Mouse (Mus musculus): ENCODE data around the gene Rpn2.

Gene Rpn2

DNA sequence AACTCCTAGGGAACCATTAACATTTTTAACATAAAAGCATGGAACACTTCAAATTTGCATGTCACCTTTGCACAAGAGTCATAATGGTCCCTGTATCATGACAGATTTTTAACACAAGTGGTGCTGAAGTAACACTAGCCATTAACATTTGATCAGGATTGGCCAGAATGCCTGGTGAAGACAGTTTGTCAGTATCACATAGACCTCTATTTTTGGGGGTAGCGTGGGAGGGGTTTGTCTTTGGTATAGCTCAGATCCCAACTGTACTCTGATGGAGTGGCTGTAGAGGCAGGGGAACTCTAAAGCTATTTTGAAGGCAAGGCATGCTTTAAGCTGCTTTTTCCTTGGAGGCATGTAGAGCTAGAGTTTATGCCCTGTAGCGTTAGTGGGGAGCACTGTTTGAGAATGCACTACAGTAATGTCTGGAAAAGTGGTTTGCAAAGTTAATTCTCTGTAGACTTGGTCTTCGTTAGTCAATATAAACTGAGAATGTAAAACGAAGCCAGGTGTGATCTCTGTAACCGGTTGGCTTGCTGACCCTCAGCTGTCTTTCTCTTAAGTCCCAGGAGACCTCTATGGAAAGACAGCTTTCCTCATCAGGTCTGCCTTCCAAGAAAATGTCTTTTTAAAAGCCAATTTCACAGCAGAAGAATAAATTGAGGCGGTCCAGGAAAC is 32.3 kb downstream of the Rpn2 start:
- DNase-seq = no peak

DNA sequence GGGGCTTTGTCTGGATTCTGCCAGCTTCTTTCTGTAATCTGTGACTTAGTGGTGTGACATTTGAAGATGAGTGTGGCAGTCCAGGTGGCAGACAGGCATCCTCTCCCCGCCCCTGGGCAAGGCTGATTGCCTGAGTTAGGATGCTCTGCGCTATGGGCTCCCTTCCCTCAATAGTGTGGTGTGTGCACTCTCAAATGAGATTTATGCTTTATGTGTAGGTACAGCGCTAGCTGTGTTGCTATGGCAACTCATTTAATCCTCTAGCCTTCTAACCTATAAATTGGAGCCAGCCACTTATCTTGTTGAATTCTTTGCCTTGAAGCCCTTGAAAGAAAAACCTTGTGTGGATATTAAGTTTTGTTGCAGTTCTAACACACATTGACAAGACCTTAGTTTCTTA is 34.9 kb downstream of the Rpn2 start:
- DNase-seq = no peak

DNA sequence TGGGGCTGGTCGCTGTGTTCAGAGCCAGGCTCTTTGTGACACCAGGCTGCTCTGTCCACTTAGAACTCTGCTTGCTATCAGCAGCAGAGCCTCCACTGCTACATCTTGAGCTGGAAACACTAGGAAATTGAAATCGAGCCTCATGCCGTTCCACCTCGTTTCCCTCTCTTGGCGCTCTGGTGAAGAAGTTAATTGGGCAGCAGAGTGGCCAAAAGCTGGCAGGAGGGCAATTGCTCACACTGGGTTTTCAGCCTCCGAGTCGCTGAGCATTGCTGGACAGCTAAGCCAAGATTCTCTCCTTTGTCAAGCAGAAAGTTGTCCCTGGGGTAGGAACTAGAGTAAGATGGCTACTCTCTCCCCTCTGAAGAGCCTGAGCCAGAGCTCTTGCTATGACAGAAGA is 35.5 kb downstream of the Rpn2 start:
- DNase-seq = peak; percentile 79 to 86

- no peak for DNase-seq
Observed at GRCm38 (mm10) chr2:157315486-157315885, 36.7 kb downstream of the Rpn2 start.

GRCm38 (mm10) chr2:157316358-157316933 is 37.6 kb downstream of the Rpn2 start:
- DNase-seq = no peak

- DNase-seq = no peak
Observed at GRCm38 (mm10) chr2:157317220-157317619, 38.4 kb downstream of the Rpn2 start.

DNA sequence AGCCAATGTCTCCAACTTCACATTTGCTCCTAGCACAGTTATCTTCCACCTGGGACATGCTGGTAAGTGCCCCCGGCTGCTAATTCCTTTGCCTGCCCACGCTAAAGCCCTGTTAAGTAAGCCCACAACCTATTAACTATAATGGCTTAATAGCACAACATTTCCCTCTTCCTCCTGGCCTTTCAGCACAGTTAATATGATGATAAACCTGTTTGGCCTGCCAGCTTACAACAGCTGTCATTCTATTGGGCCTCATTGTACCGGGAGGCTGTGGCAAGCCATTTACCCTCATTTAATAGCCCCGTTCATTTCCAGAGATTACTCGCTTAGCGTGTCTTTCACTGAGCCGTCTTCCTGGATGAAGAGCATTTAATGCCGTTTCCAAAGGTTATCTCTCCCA is 41.3 kb downstream of the Rpn2 start:
- no peak for DNase-seq

GRCm38 (mm10) chr2:157320886-157321285 is 42.1 kb downstream of the Rpn2 start:
- DNase-seq = no peak

DNA sequence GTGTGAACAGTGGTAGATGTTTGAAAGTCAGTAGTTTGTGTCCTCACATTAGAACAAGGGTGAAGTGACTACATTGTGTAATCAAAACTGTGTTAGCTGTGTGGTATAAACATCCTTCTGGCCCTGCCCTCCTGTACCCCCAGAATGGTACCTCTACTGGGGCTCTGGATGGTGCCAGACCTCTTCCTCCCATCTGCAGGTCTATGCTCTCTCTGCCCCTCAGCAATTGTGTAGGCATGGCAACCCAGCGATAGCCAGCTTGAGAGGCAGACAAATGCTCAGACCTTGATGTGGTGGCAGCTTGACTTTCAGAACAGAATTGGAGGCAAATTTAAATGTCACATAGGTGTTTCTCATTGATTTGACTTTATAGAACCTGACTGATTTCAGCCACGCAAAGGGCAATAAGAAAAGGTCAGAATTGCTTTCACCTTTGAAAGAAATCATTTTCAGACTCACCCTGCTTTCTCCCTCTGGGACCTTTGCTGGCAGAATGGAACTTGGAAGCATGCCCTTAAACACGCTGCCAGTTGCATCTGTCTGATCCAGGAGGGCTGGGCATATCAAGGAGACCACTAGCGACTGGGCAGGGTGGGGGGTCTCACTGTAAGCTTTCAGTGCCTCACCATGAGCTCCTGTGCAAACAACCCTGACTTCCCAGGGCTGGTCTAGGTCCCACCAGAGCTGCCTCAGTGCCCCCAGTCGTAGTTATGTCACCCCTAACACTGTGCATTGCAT is 43.4 kb downstream of the Rpn2 start:
- DNase-seq = peak; percentile 72 to 74

- no peak for DNase-seq
Observed at GRCm38 (mm10) chr2:157325238-157325637, 46.4 kb downstream of the Rpn2 start.

DNA sequence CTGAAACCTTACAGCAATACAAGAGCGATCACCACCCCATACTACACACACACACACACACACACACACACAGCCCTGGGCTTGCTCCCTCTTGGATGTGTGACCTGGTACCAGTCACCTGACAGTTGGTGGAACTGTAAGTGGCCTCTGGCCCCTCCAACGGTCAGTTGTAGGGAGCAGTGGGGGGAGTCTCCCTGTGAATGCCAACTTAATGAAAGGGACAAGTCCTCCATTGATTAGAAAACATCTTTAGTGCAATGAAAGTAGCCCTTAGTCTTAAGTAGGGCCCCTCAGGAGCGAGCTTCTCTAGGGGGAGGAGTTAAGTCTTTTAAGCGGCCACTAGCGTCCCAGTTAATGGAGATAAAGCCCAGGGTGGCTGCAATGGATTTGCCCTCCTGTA is 49.3 kb downstream of the Rpn2 start:
- DNase-seq = no peak

DNA sequence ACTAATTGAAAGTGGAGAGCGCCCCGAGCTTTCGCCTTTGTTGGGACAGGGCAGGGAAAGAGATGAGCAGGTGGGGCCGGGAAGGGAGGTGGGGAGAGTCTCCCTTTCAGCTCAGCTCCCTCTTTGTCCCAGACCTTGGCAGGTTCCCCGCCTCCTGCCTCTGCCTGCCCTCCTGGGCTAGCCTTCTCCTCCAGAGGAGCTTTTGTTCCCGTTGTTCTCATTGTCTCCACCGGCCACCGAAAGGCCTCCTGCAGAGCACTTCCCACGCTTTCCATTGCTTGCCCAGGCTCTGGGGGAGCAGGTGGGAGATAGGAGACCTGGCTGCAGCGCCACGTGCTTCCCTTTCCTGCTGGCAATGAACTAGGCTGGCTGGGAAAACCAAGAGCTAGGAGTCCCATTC is 49.8 kb downstream of the Rpn2 start:
- DNase-seq = peak; percentile 31 to 47

GRCm38 (mm10) chr2:157332059-157332458 is 53.2 kb downstream of the Rpn2 start:
- DNase-seq = no peak

DNA sequence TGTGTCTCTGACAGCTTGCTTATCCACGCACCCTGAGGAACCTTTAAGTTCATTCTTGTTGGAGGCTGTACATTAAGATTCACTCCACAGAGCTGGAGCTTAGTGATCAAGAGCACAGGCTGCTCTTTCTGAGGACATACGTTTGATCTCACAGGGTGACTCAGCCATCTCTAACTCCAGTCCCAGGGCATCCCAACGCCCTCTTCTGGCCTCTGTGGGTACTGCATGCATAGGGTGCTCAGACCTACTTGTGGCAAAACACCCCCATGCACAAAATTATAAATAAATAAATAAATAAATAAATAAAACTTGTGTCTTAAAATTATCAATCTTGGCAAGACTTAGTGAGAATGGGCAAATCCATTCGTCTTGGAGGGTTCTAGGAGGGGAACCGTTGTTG is 59.8 kb downstream of the Rpn2 start:
- peak; percentile 82 to 87 for DNase-seq

GRCm38 (mm10) chr2:157339532-157339931 is 60.7 kb downstream of the Rpn2 start:
- DNase-seq = no peak

GRCm38 (mm10) chr2:157340221-157340741 is 61.5 kb downstream of the Rpn2 start:
- DNase-seq = peak; percentile 39 to 48

DNA sequence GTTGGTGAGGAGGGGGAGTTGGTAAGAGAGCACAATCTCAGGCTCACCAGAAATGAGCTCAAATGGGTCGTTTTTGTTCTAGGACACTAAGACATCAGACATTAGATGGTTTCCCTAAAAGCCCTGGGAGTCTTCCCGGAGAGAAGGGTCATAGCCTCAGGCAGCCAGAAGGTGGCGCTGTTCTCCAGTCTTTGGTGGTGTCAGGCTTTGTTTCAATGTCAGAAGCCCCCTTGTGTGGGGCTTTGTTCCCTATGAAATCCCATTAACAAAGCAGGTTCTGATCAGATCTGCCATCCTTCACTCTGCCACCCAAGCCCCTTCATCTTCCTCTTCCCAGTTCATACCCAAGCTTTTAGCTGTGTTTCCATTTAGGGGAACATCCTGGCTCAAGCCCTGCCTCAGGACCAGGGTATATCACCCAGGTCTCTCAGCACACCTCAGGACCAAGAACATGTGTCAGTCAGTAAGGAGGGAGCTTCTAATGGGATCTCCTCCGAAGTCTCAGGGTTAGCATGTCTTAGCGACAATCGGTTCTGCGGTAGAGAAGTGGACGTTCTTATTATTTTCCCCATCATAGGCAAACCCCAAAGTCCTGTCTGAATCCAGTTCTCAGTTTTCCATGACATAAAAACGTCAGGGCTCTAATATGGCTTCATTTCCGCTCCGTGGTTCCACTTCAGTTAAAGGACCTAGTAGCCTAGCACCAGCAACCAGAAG is 62.9 kb downstream of the Rpn2 start:
- peak; percentile 92 to 93 for DNase-seq

DNA sequence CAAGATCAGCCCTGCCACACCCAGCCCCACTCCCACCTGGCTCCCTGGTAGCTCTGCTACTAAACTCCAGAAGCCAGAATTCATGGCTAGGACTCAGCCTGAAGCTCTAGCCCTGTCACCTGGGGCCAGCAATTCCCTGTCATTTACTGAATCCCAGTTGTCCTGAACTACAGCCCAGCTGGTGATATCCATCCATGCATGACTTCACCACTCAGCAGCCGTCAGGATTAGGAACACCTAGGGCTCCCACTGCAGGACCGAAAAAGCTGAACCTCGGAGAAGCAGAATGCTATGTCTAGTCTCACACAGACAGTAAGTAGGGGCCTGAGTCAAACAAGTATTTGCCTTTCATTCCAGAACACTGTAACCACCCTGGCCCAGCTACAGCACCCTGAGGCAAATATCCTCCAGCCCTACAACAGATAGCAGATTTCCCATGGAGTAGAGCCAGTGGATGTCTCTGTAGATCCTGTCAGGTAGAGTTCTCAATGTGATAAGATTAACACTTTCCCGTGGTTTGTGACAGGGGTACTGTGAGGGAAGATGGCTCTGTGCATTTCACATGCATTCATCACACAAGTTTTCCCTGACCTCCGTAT is 63.6 kb downstream of the Rpn2 start:
- DNase-seq = peak in 1 of 2 experiments; percentile 34

DNA sequence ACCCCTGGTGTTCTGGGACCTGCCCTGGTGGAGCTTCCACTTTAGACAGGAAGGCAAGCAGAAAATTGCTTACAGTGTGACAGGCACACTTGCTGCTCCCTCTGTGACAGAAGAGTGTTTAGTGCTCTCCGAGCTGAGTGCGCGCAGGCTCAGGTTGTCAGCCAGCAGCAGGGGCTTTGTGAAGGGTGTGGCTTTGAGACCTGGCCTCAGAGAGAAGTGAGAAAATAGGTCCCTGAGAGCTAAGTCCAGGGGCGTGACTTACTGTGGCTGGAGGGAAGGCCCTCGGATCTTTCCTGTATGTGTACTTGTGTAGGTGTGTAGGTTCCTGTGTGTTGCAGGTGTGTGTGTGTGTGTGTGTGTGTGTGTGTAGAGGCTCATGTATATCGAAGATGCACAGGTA is 64.5 kb downstream of the Rpn2 start:
- no peak for DNase-seq

GRCm38 (mm10) chr2:157347361-157348159 is 68.7 kb downstream of the Rpn2 start, which contains the start of gene Ghrh:
TSS of gene Ghrh (minus strand) at chr2:157347506.
- peak; percentile 79 to 80 for DNase-seq

DNA sequence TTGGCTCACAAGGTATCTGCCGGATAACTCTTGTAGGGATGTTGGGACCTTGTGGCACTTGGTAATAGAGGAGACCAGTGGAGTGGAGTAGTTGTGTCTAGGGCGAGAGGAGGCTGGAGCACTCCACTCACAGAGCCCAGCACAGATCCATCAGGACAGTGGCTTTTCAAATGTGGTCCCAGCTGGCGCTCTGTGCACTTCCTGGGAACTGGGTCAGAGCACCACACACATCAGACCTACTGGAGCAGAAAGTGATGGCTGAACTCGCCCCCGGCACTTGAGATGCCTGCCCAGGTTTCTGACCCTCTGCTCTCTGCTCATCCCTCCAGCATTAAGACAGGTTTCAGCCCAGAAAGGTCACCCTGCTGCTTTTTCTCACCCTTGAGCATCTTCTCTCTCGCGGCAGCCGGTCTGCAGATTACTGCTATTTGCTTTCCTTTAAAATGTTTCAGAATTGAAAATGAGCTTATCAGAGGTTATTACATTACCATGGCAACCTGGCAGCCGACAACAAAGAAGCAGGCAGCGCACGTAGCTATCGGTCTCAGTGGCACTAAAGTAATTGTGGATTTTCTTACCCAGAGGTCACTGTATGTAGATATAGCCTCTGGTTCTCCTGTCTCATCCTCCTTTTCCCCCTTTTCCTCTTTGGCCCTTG is 70.4 kb downstream of the Rpn2 start:
- peak; percentile 50 to 59 for DNase-seq

Data from cerebellum, postnatal 10 days (tissue).